Mouse (Mus musculus) cerebellum, adult 11-12 months (tissue): ENCODE results near the gene Hmx3.

Source experiments
- DNase-seq: peaks from one replicate; pipeline ENCODE4 v3.0.0; 2022

Gene Hmx3

DNA sequence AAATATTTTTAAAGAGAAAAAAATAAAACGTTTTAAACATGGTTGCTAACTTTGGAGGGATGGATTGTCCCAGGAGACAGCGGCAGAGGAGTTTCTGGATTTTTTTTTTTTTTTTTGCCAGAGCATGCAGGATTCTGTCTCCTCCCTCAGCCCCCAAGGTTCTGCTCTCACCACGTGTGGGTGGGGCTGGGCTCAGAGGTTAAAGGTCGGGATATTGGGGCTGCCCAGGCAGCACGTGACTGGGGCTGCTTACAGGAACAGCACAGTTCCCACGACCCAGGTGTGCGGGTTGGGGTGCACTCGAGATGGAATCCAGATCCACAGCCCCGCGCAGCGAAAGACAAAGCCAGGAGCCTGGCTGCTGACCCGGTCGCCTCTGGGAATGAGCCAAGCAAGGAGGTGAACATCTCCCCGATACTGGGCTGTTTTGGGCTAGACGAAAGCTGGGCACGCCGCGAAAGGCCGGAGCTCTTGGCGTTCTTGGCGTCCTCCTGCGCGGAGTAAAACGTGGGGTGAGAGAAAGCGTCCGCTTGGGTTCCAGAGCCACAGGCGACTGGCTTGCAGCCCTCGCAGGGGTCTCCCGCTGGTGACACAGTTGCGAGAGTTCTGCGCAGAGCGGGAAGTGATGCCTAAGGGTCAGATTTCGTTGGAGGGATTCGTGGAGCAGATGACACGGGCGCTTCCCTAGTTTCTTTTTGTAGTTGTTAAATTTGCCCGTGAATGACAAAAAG is 14.0 kb downstream of the Hmx3 start:
- DNase-seq: peak; percentile 41

DNA sequence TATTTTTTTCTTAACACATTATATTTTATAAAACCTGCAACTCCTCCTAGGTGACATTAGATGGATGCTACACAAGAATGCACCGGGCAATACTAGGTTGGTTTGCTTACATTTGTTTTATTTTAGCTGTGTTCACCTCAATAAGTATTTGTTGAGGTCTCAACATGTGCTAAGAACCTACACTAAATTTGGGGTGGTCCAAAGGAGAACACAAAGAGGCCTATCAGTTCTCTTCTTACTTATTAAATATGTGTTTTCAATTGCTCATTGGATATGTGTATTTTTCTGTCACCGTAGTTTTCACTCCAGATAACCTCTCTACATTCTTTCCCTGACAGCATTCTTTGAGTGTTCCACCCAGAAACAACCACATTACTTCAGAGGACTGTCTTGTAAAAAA is 15.1 kb downstream of the Hmx3 start:
- DNase-seq: no peak

DNA sequence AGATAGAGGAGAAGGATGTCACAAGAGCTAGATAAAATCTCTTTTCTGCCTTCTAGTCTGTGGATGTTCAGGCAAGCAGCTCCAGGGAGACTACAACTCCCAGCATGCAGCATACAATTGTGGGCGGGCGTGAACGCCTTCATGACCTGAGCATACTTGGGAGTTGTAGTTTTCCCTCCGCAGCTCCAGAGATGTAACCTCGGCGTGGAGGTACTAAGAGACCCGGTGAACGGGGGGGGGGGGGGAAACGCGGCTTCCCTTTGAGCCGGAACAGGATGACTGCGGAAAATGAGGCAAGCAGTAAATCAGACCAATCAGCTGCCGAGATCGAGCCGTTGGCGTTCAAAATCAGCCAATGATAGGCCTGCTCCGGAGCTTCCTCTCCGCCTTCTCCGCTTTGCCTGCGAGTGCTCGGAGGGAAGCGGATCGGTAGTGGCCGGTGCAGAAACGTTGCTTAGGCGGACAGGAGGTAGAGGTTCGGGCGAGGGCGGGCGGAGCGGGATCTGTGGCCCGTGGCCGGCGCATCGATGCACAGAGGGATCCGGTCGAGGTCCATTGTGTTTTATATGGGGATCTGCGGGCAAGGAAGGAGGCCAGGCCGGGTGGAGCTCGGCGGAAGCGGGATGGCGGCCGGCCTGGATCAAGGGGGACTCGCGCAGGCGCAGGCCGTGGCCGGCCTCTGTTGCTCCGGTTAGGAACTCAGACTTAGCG is 17.5 kb downstream of the Hmx3 start, which contains the start of gene Bub3:
Gene Bub3 (plus strand): TSS at position 237 of the 711 bp plus-strand sequence.
- DNase-seq: peak; percentile 94

DNA sequence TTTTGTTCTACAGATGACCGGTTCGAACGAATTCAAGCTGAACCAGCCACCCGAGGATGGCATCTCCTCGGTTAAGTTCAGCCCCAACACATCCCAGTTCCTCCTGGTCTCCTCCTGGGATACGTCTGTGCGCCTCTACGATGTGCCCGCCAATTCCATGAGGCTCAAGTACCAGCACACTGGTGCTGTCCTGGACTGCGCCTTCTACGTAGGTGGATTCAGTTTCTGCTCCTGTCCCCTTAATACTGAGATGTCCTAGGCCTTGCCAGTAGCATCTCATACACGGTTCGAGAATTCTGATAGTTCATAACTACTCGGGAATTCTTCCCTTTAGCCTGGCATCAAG is 18.0 kb downstream of the Hmx3 start:
- no peak for DNase-seq

DNA sequence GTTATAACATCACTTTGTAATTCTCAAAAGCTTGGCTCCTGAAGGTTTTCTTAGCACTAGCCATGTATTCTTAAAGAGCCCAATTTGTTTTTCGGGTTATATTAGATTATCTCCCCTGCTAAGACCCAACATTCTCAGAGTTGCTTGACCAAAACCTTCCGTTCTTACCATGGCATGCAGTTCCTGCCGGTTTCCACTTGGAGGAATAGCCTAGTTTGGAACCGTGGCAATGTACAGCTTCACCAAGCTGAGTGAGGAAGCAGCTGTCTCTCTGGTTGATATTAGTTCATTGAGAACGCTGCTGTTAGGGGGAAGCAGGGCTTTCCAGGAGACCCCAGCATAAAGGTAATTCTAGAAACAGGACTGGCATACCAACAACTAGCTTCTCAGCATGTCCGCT is 32.6 kb downstream of the Hmx3 start:
- DNase-seq: no peak

DNA sequence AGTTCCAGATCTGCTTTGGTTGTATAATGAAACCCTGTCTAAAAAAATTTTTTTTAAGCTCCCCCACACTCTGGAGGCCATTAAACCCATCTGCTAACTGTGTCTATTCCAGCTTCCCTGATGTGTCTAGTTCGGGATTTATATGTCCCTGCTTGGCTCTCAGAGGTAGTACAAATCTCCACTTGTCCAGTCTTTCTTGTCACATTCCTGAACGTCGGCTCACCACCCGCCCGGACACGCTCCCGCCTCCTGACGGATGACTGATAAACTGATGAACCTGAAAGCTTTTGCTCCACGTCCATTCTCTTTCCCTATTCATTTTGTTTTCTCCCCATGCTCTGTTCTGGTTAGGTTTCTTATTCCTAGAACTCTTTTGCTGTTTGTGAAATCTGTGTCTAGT is 39.5 kb downstream of the Hmx3 start:
- no peak for DNase-seq

DNA sequence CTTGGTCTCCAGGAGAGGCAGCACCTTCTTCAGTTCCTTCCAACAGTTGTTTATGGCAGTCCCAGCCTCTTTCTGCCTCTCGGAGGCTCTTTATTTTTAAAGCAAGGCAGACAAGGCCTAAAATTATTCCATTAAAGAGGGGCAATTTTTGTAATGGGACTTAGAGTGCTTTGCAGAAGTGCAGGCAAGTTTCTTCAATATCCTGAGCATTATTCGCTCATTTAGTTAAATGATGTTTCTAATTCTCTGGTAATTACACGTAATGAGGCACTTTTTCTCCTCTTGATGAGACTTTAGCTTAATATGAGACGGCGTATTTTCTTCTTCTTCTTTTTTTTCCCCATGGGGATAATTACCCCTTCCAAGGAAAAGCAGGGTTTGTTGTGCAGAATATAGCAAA is 42.9 kb downstream of the Hmx3 start:
- DNase-seq: no peak
